In the genomic region with DNA sequence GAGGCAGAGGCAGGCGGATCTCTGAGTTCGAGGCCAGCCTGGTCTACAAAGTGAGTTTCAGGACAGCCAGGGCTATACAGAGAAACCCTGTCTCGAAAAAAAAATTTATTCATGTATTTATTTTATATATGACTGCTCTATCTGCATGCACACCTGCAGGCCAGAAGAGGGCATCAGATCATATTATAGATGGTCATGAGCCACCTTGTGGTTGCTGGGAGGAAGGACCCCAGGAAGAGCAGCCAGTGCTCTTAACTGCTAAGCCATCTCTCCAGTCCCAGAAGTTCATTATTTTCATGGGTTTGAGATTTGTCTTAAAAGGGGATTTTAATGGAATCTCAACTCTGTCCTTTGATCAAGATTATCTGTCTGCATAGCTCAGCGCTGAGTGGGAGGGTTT, we compare ENCODE assay signal across 10 mouse cellular contexts. TPM values are rescaled to one million over a fixed set of nuclear protein-coding genes. Genes with fewer than 3 reads are reported as not detected.
A peak's percentile ranks its signal among the peaks of the same experiment; 100 is the strongest.
DNase-seq lines count a peak whose midpoint lies in the region; ATAC-seq lines count a peak whose summit lies in the region.
"Had no signal": no experiment of that assay in that cellular context is flagged by ENCODE, and none has a peak within 500 bp of the region (broad histone marks: within the 10 kb centered on the region; RNA-seq: fewer than 3 reads in every experiment).

No protein-coding gene starts in this region.

- WGBS in kidney, embryonic 16.5 days: 80% methylated on average over 4 of the region's 4 CpGs

- no peak overlapping the region for H3K4me3 ChIP-seq in kidney, embryonic 16.5 days (ENCODE audit: low read length)
- H3K4me3 ChIP-seq: megakaryocyte, embryonic 14.5 days had no signal

- H3K4me1 ChIP-seq in kidney, embryonic 16.5 days (ENCODE audit: insufficient read depth, low read length): no peaks in the 10 kb centered on the region
- H3K4me1 ChIP-seq: megakaryocyte, embryonic 14.5 days had no signal

- H3K9ac ChIP-seq in kidney, embryonic 16.5 days (replicated peaks; ENCODE audit: low read length): no peak overlapping the region

- H3K27ac ChIP-seq in kidney, embryonic 16.5 days (ENCODE audit: low read length): no peak overlapping the region

- no peak for ATAC-seq in CD4-positive, CD25-positive, alpha-beta regulatory T cell, adult 4 months
- no peak for ATAC-seq in kidney, embryonic 16.5 days (ENCODE audit: low FRiP score, low TSS enrichment)
- ATAC-seq in megakaryocyte progenitor cell, adult 5-6 weeks (replicated peaks; ENCODE audit: poor library complexity): peak; percentile 47; the same call in 1 of the 2 replicates
- no peak for ATAC-seq in erythroid progenitor cell, adult 5-6 weeks (replicated peaks; ENCODE audit: low FRiP score, poor library complexity, severe bottlenecking)
- ATAC-seq: hindbrain, embryonic 16.5 days had no signal

- H3K9me3 ChIP-seq in kidney, embryonic 16.5 days (ENCODE audit: low read length): no peaks in the 10 kb centered on the region

- no peaks in the 10 kb centered on the region for H3K27me3 ChIP-seq in kidney, embryonic 16.5 days (ENCODE audit: insufficient read depth, low read length)
- H3K27me3 ChIP-seq: megakaryocyte, embryonic 14.5 days had no signal

- H3K36me3 ChIP-seq in kidney, embryonic 16.5 days (ENCODE audit: insufficient read depth, low read length): no peaks in the 10 kb centered on the region

- DNase-seq in CD4-positive, CD25-positive, alpha-beta regulatory T cell, adult 2 months (ENCODE audit: low read depth, low spot score): peak; percentile 43
- peak; percentile 16 to 25 for DNase-seq in kidney, postnatal 36 days
- peak; percentile 35 for DNase-seq in NIH3T3 (ENCODE audit: low read depth)
- no peak for DNase-seq in right cerebral cortex, postnatal 14 days

- H3K4me2 ChIP-seq in kidney, embryonic 16.5 days (replicated peaks; ENCODE audit: low read depth, low read length): no peak overlapping the region

RNA-seq across cellular contexts. Expression of a gene that starts 3.4 kb away (rescaled TPM):
- polyA plus RNA-seq in CD4-positive, CD25-positive, alpha-beta regulatory T cell, adult 4 months (2017; shearing (Covaris generic)): not detected
- polyA plus RNA-seq in kidney, embryonic 16.5 days (2015; fragmentation: Nextera tagmentation; extraction: Ambion mirVana): not detected in 2 replicates
- 4,330 and 4,812 TPM in 2 replicates for total RNA-seq in megakaryocyte progenitor cell, adult 5-6 weeks (2015)
- 4,060 and 4,327 TPM in 2 replicates for total RNA-seq in megakaryocyte progenitor cell, adult 5-6 weeks (2017)
- total RNA-seq in erythroid progenitor cell, adult 5-6 weeks (2015; ENCODE audit: low replicate concordance): 241 and 321 TPM in 2 replicates
- total RNA-seq in erythroid progenitor cell, adult 5-6 weeks (2017; ENCODE audit: low replicate concordance): 119 and 142 TPM in 2 replicates

RNA-seq across cellular contexts. Expression of a gene that starts 13.9 kb away (rescaled TPM):
- polyA plus RNA-seq in CD4-positive, CD25-positive, alpha-beta regulatory T cell, adult 4 months (2017; shearing (Covaris generic)): not detected
- polyA plus RNA-seq in kidney, embryonic 16.5 days (2015; fragmentation: Nextera tagmentation; extraction: Ambion mirVana): 0.22 and 0.52 TPM in 2 replicates
- total RNA-seq in megakaryocyte progenitor cell, adult 5-6 weeks (2015): 83.3 and 112 TPM in 2 replicates
- 23.6 and 30.6 TPM in 2 replicates for total RNA-seq in megakaryocyte progenitor cell, adult 5-6 weeks (2017)
- 169 and 180 TPM in 2 replicates for total RNA-seq in erythroid progenitor cell, adult 5-6 weeks (2015; ENCODE audit: low replicate concordance)
- total RNA-seq in erythroid progenitor cell, adult 5-6 weeks (2017; ENCODE audit: low replicate concordance): 49.1 and 57.2 TPM in 2 replicates
- polyA plus RNA-seq: hindbrain, embryonic 16.5 days had no signal

RNA-seq across cellular contexts. Expression of a gene that starts 21.5 kb away (rescaled TPM):
- polyA plus RNA-seq in CD4-positive, CD25-positive, alpha-beta regulatory T cell, adult 4 months (2017; shearing (Covaris generic)): not detected
- polyA plus RNA-seq in kidney, embryonic 16.5 days (2015; fragmentation: Nextera tagmentation; extraction: Ambion mirVana): not detected in 2 replicates
- total RNA-seq in megakaryocyte progenitor cell, adult 5-6 weeks (2015): not detected in 2 replicates
- total RNA-seq in megakaryocyte progenitor cell, adult 5-6 weeks (2017): not detected in 2 replicates
- total RNA-seq in erythroid progenitor cell, adult 5-6 weeks (2015; ENCODE audit: low replicate concordance): not detected in 2 replicates
- not detected in 2 replicates for total RNA-seq in erythroid progenitor cell, adult 5-6 weeks (2017; ENCODE audit: low replicate concordance)
- polyA plus RNA-seq: hindbrain, embryonic 16.5 days had no signal

RNA-seq across cellular contexts. Expression of a gene that starts 33.5 kb away (rescaled TPM):
- not detected for polyA plus RNA-seq in CD4-positive, CD25-positive, alpha-beta regulatory T cell, adult 4 months (2017; shearing (Covaris generic))
- polyA plus RNA-seq in kidney, embryonic 16.5 days (2015; fragmentation: Nextera tagmentation; extraction: Ambion mirVana): not detected in 2 replicates
- 0.37 TPM in 1 of 2 replicates, not detected in the other for total RNA-seq in megakaryocyte progenitor cell, adult 5-6 weeks (2015)
- total RNA-seq in megakaryocyte progenitor cell, adult 5-6 weeks (2017): not detected in 2 replicates
- total RNA-seq in erythroid progenitor cell, adult 5-6 weeks (2015; ENCODE audit: low replicate concordance): not detected in 2 replicates
- not detected in 2 replicates for total RNA-seq in erythroid progenitor cell, adult 5-6 weeks (2017; ENCODE audit: low replicate concordance)
- polyA plus RNA-seq: hindbrain, embryonic 16.5 days had no signal

RNA-seq across cellular contexts. Expression of a gene that starts 36.8 kb away (rescaled TPM):
- polyA plus RNA-seq in CD4-positive, CD25-positive, alpha-beta regulatory T cell, adult 4 months (2017; shearing (Covaris generic)): not detected
- not detected in 2 replicates for polyA plus RNA-seq in kidney, embryonic 16.5 days (2015; fragmentation: Nextera tagmentation; extraction: Ambion mirVana)
- not detected in 2 replicates for total RNA-seq in megakaryocyte progenitor cell, adult 5-6 weeks (2015)
- not detected in 2 replicates for total RNA-seq in megakaryocyte progenitor cell, adult 5-6 weeks (2017)
- not detected in 2 replicates for total RNA-seq in erythroid progenitor cell, adult 5-6 weeks (2015; ENCODE audit: low replicate concordance)
- not detected in 2 replicates for total RNA-seq in erythroid progenitor cell, adult 5-6 weeks (2017; ENCODE audit: low replicate concordance)
- polyA plus RNA-seq: hindbrain, embryonic 16.5 days had no signal

Comparison
In these comparisons a context has a peak if more than half of its experiments do, and no peak if none do; other contexts are left out.
1. RNA of a gene that starts 3.4 kb away (total RNA-seq): 4,060 to 4,812 TPM in megakaryocyte progenitor cell, adult 5-6 weeks; 119 to 321 TPM in erythroid progenitor cell, adult 5-6 weeks; every median in the first group is over 10 times any median in the second.